Mouse (Mus musculus): ENCODE measurements at regions not wholly inside any gene's neighbourhood (a gene's known extent, or its start where the extent isn't known, plus 50 kb on each side); places are given as distances from the start of the nearest gene placed in this dataset.

DNA sequence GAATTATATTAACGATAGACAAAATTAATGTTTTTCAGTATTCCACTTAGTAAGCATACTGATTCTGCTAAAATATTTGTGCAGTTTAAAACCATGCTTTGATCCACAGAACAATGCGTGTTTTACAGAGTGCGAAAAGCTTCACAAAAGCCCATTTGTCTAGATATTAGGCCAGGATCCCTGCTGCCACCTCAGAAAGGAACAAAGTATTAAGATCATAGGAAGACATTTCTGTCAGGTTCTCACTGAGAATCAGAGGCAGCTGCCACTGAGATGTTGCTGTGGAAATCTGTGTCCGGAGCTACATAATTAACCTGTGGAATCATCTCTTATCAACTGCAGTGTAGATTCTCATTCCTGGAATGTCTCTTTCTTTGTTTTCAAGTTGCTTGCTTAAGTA is 656.9 kb downstream of the Car8 start:
- Histone ChIP-seq H3K9me3 (ENCODE audit: low read length) (no peaks in the 10 kb centered on the region), H3K4me2 (replicated peaks; ENCODE audit: low read depth, low read length) (no peak overlapping the region), H3K27ac (ENCODE audit: low read length) (no peak overlapping the region), H3K27me3 (ENCODE audit: insufficient read depth, low read length) (no peaks in the 10 kb centered on the region), H3K4me1 (ENCODE audit: insufficient read depth, low read length) (0 out of 2 replicates have a peak, but pooled peaks cover 4% of the 10 kb centered on the region), H3K9ac (replicated peaks; ENCODE audit: low read length) (no peak overlapping the region), H3K4me3 (ENCODE audit: low read length) (no peak overlapping the region), H3K36me3 (ENCODE audit: insufficient read depth, low read length) (no peaks in the 10 kb centered on the region)
- WGBS = 89% methylated on average over 4 of the region's 4 CpGs
- ATAC-seq (ENCODE audit: low FRiP score, low TSS enrichment) = no peak

GRCm38 (mm10) chr4:7581220-7581916 is 657.5 kb downstream of the Car8 start:
- Histone ChIP-seq H3K36me3 (ENCODE audit: insufficient read depth, low read length) (no peaks in the 10 kb centered on the region), H3K9ac (replicated peaks; ENCODE audit: low read length) (no peak overlapping the region), H3K4me1 (ENCODE audit: insufficient read depth, low read length) (0 out of 2 replicates have a peak, but pooled peaks cover 4% of the 10 kb centered on the region), H3K4me2 (replicated peaks; ENCODE audit: low read depth, low read length) (no peak overlapping the region), H3K4me3 (ENCODE audit: low read length) (no peak overlapping the region), H3K9me3 (ENCODE audit: low read length) (no peaks in the 10 kb centered on the region), H3K27ac (ENCODE audit: low read length) (no peak overlapping the region), H3K27me3 (ENCODE audit: insufficient read depth, low read length) (no peaks in the 10 kb centered on the region)
- 78% methylated on average over 8 of the region's 8 CpGs for WGBS
- ATAC-seq (ENCODE audit: low FRiP score, low TSS enrichment) = no peak

DNA sequence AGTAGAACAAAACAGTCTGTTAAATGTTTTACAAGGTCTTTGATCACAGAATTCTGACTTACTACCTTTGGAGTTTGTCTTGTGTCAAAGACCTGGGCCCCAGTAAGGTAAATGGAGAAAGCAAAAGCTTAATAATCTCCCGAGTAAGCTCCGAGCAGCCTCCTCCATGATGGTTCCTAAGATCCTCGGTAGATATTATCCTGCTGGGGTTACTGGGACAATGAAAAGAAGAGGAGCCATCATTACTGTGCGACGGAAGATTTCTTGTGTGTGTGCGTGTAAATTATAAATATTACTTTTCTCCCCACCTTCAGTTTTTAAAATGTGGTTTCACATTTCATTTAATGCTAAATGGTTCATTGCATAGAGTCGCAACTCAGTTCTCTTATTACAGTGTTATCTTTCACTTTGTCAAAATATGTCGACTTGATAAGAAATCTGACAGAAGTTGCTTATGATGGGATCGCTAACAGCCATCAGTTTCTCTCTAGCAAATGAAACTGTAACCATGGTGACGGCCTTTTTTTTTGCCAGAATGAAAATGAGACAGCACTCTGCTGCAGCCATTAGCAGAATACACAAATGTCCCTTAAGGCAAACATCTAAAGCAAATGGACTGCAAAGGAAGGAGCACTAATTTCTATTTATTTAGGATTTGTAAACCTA is 658.2 kb downstream of the Car8 start:
- H3K27me3 ChIP-seq (ENCODE audit: insufficient read depth, low read length) = no peaks in the 10 kb centered on the region
- no peak for ATAC-seq (ENCODE audit: low FRiP score, low TSS enrichment)
- H3K36me3 ChIP-seq (ENCODE audit: insufficient read depth, low read length) = no peaks in the 10 kb centered on the region
- no peak overlapping the region for H3K4me2 ChIP-seq (replicated peaks; ENCODE audit: low read depth, low read length)
- H3K27ac ChIP-seq (ENCODE audit: low read length) = no peak overlapping the region
- no peak overlapping the region for H3K9ac ChIP-seq (replicated peaks; ENCODE audit: low read length)
- 68% methylated on average over 10 of the region's 10 CpGs for WGBS
- no peak overlapping the region for H3K4me3 ChIP-seq (ENCODE audit: low read length)
- H3K4me1 ChIP-seq (ENCODE audit: insufficient read depth, low read length) = 0 out of 2 replicates have a peak, but pooled peaks cover 4% of the 10 kb centered on the region
- H3K9me3 ChIP-seq (ENCODE audit: low read length) = no peaks in the 10 kb centered on the region

DNA sequence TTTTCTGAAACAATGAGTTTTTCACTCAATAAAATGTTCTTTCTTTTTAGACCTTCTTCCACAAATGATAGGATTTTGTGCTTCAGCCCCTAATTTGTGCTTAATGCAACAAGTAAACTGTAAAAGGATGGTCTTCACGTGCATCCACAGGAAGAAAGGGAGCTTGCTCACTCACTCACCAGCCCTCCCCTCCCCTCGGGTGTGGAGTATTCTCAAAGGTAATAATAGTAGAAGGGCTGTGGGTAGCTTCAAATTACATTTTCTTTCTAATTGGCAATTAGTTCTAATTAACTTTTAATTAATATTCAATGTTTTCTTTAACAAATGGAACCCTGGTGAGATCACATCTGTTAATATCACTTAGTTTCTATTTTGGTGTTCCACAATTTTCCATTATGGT is 664.8 kb downstream of the Car8 start:
- Histone ChIP-seq H3K27me3 (ENCODE audit: insufficient read depth, low read length) (no peaks in the 10 kb centered on the region), H3K4me1 (ENCODE audit: insufficient read depth, low read length) (no peaks in the 10 kb centered on the region), H3K27ac (ENCODE audit: low read length) (no peak overlapping the region), H3K4me2 (replicated peaks; ENCODE audit: low read depth, low read length) (no peak overlapping the region), H3K36me3 (ENCODE audit: insufficient read depth, low read length) (no peaks in the 10 kb centered on the region), H3K4me3 (ENCODE audit: low read length) (no peak overlapping the region), H3K9me3 (ENCODE audit: low read length) (no peaks in the 10 kb centered on the region), H3K9ac (replicated peaks; ENCODE audit: low read length) (no peak overlapping the region)
- 57% methylated on average over 2 of the region's 2 CpGs for WGBS
- no peak for ATAC-seq (ENCODE audit: low FRiP score, low TSS enrichment)

DNA sequence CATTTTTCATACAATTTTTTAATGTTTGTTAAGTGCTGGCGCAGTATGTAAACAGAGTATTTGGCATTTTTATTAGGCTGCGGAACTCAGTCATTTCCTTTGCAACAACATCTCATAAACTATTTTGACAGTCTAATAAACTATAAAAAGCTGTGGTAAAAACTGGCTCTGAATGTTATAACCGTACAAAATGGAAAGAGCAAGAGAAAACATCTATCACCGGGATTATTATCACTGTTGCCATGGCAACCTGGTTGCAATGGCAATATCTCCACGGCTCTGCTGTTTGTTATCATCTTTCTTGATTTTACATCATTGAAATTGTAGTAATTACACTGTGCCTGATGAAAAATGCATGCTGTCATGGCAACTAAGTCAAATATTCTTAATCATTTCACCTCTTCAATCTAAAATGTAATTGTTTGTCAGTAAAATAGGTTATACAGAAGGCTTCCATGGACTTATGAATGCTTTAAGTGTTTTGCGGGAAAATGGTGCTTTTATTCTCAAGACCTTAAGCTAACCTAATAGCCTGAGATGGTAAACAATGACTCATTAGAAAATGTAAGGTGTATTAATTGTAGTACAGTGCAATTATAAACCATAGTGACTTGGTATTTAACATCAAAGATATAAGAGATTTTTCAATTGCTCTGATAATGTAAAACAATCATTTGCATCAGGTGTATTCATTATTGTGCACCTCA is 671.0 kb downstream of the Car8 start:
- Histone ChIP-seq H3K27ac (ENCODE audit: low read length) (no peak overlapping the region), H3K9ac (replicated peaks; ENCODE audit: low read length) (no peak overlapping the region), H3K9me3 (ENCODE audit: low read length) (no peaks in the 10 kb centered on the region), H3K4me3 (ENCODE audit: low read length) (no peak overlapping the region), H3K27me3 (ENCODE audit: insufficient read depth, low read length) (no peaks in the 10 kb centered on the region), H3K4me1 (ENCODE audit: insufficient read depth, low read length) (no peaks in the 10 kb centered on the region), H3K36me3 (ENCODE audit: insufficient read depth, low read length) (no peaks in the 10 kb centered on the region), H3K4me2 (replicated peaks; ENCODE audit: low read depth, low read length) (no peak overlapping the region)
- 56% methylated on average over 6 of the region's 6 CpGs for WGBS
- ATAC-seq (ENCODE audit: low FRiP score, low TSS enrichment) = no peak; the same call in 1 of the 2 replicates

GRCm38 (mm10) chr4:7559867-7560832 is 678.7 kb downstream of the Car8 start:
- Histone ChIP-seq H3K9me3 (ENCODE audit: low read length) (no peaks in the 10 kb centered on the region), H3K9ac (replicated peaks; ENCODE audit: low read length) (no peak overlapping the region), H3K27me3 (ENCODE audit: insufficient read depth, low read length) (no peaks in the 10 kb centered on the region), H3K36me3 (ENCODE audit: insufficient read depth, low read length) (no peaks in the 10 kb centered on the region), H3K4me3 (ENCODE audit: low read length) (no peak overlapping the region), H3K27ac (ENCODE audit: low read length) (no peak overlapping the region), H3K4me2 (replicated peaks; ENCODE audit: low read depth, low read length) (no peak overlapping the region), H3K4me1 (ENCODE audit: insufficient read depth, low read length) (no peaks in the 10 kb centered on the region)
- 45% methylated on average over 7 of the region's 7 CpGs for WGBS
- no peak for ATAC-seq (ENCODE audit: low FRiP score, low TSS enrichment)

GRCm38 (mm10) chr4:7558721-7559120 is 680.1 kb downstream of the Car8 start:
- WGBS = 72% methylated on average over 2 of the region's 2 CpGs
- ATAC-seq (ENCODE audit: low FRiP score, low TSS enrichment) = no peak
- H3K4me3 ChIP-seq (ENCODE audit: low read length) = no peak overlapping the region
- H3K27ac ChIP-seq (ENCODE audit: low read length) = no peak overlapping the region
- H3K9ac ChIP-seq (replicated peaks; ENCODE audit: low read length) = no peak overlapping the region
- H3K4me2 ChIP-seq (replicated peaks; ENCODE audit: low read depth, low read length) = no peak overlapping the region
- H3K9me3 ChIP-seq (ENCODE audit: low read length) = no peaks in the 10 kb centered on the region
- H3K36me3 ChIP-seq (ENCODE audit: insufficient read depth, low read length) = no peaks in the 10 kb centered on the region
- H3K27me3 ChIP-seq (ENCODE audit: insufficient read depth, low read length) = no peaks in the 10 kb centered on the region
- H3K4me1 ChIP-seq (ENCODE audit: insufficient read depth, low read length) = no peaks in the 10 kb centered on the region

DNA sequence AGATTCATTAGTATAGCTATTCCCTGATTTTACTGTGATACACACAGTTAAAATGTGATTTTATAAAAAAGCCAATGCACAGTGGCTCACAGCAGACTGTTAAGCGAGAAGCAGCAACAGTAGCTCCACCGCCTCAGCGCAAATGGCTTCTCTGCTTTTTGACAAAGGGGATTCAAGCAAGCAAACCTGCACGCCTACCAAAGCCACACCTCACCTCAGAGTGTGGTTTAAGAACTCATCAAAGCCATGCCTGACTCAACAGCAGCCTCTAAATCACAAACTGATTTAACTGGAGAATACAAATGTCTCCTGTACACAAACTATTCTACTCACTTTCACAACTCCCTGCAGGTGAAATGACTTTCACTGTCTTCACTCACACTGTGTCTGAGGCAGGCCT is 704.5 kb downstream of the Car8 start:
- H3K36me3 ChIP-seq (ENCODE audit: insufficient read depth, low read length) = no peaks in the 10 kb centered on the region
- no peak overlapping the region for H3K27ac ChIP-seq (ENCODE audit: low read length)
- H3K27me3 ChIP-seq (ENCODE audit: insufficient read depth, low read length) = no peaks in the 10 kb centered on the region
- WGBS = 89% methylated on average over 4 of the region's 4 CpGs
- H3K4me2 ChIP-seq (replicated peaks; ENCODE audit: low read depth, low read length) = no peak overlapping the region
- no peak for ATAC-seq (ENCODE audit: low FRiP score, low TSS enrichment)
- no peak overlapping the region for H3K4me3 ChIP-seq (ENCODE audit: low read length)
- H3K9me3 ChIP-seq (ENCODE audit: low read length) = no peaks in the 10 kb centered on the region
- H3K9ac ChIP-seq (replicated peaks; ENCODE audit: low read length) = no peak overlapping the region
- no peaks in the 10 kb centered on the region for H3K4me1 ChIP-seq (ENCODE audit: insufficient read depth, low read length)

DNA sequence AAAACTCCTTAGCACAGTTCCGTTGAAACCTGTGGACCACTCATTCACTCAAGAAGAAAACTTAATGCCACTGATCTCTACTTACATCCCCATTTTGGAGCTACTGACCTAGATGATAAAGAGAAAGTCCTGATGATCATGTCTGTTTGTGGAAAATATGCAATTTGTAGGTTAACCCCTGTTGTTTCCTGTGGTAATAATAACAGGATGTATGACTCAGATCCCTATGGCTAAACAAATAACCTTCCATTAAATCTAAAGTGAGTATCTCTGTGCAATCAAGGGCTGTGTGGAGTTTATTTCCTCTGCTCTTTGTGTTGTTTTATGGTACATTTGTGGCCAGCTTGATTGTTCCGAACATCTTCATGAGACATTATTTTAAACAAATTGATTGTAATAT is 711.1 kb downstream of the Car8 start:
- no peaks in the 10 kb centered on the region for H3K4me1 ChIP-seq (ENCODE audit: insufficient read depth, low read length)
- no peaks in the 10 kb centered on the region for H3K36me3 ChIP-seq (ENCODE audit: insufficient read depth, low read length)
- no peak for ATAC-seq (ENCODE audit: low FRiP score, low TSS enrichment)
- H3K9ac ChIP-seq (replicated peaks; ENCODE audit: low read length) = no peak overlapping the region
- 73% methylated on average over 2 of the region's 2 CpGs for WGBS
- H3K27ac ChIP-seq (ENCODE audit: low read length) = no peak overlapping the region
- no peaks in the 10 kb centered on the region for H3K27me3 ChIP-seq (ENCODE audit: insufficient read depth, low read length)
- H3K4me2 ChIP-seq (replicated peaks; ENCODE audit: low read depth, low read length) = no peak overlapping the region
- no peak overlapping the region for H3K4me3 ChIP-seq (ENCODE audit: low read length)
- no peaks in the 10 kb centered on the region for H3K9me3 ChIP-seq (ENCODE audit: low read length)

All from kidney, embryonic 16.5 days (tissue).